Mouse (Mus musculus): ENCODE results near the gene Tomm20l.

- TF ChIP-seq POLR2A (IDR thresholded peaks at IDR 0.05; ENCODE audit: insufficient read length, low read depth) (no peak), TCF12 (IDR thresholded peaks at IDR 0.05; ENCODE audit: insufficient read depth, poor library complexity, severe bottlenecking) (no peak), USF1 (IDR thresholded peaks at IDR 0.05; ENCODE audit: low read depth) (no peak), MYOG (IDR thresholded peaks at IDR 0.05; ENCODE audit: control insufficient read depth in 1 of 3, insufficient read depth in 1 of 3, insufficient read length in 2 of 3, low read depth in 2 of 3) (no peak)
Measured at GRCm38 (mm10) chr12:71157974-71158373, 46.7 kb downstream of the Tomm20l start.
